Mouse (Mus musculus) CH12.LX (cell line): ENCODE results near the gene Olfr1383.
"Not testable (repeated sequence)": the region's sequence is repeated elsewhere in the genome, so short reads cannot be mapped to it uniquely, and the experiment has no call there.

Experiments used
- CTCF ChIP-seq, 2 experiments: IDR thresholded peaks in 1 of 2; conservative IDR thresholded peaks in 1 of 2; 2 replicates each; pipeline ENCODE4 v1.5.1; 2011 to 2012; ENCODE audit warnings: low read depth in 2 of 2, low read length in 2 of 2, improper control_type of control experiment in 1 of 2, inconsistent platforms in 1 of 2, mild to moderate bottlenecking in 1 of 2, moderate library complexity in 1 of 2
- GABPA ChIP-seq: IDR thresholded peaks from 2 replicates; pipeline ENCODE4 v1.6.1; 2012; ENCODE audit warnings: low read depth, low read length, improper control_type of control experiment, inconsistent platforms; ENCODE audit not compliant: insufficient replicate concordance
- SIN3A ChIP-seq: IDR thresholded peaks from 2 replicates; pipeline ENCODE4 v1.6.1; 2012; ENCODE audit warnings: low read length, improper control_type of control experiment, inconsistent platforms

DNA sequence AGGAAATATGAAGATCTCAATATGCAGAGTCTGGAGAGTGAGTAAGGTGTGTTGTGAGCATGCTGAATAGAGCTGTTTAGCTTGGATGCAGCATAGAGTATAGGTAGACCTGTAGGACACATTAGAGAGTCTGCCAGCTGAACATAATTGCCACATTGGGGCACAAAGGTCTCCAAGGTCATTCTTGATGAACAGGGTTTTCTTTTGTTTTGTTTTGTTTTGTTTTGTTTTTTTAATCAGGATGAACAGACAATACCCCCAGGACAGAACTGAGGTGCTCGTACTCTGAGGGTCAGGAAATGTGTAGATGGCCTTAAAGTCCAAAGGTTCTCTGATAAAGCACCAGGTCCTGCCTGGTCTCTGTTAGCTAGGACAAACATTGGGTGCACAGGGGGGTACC is 30.7 kb upstream of the Olfr1383 start, which contains the start of gene Olfr1385:
- not testable (repeated sequence) for TF ChIP-seq CTCF (conservative IDR thresholded peaks at IDR 0.05 in 1 of 2, IDR thresholded peaks at IDR 0.05 in 1 of 2; ENCODE audit: low read depth in 2 of 2, low read length in 2 of 2); SIN3A; GABPA
